12 mouse cellular contexts compared by ENCODE assay signal in the genomic region with DNA sequence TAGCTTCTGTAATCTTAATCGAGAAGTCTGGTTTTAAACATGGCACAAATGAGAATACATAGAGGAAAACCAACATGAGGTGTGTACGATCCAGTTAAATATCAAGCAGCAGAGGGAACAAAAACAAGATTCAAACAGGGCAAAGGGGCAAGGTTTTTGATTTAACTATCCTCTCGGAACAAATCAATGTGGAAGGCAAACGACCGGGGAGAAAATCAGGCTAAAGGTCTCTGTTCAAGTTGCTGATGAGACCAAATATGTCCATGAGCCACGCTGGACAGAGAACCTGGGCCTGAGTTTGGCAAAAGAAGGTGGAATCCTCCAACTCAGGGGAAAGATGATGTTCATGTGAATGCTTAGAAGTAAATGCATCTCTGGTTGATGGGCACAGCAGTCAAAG.
"Had no signal": no experiment of that assay in that cellular context is flagged by ENCODE, and none has a peak within 500 bp of the region (broad histone marks: within the 10 kb centered on the region; RNA-seq: fewer than 3 reads in every experiment).

No protein-coding gene starts in this region.

- H3K36me3 ChIP-seq: hindbrain, embryonic 15.5 days; limb, embryonic 15.5 days; neural tube, embryonic 12.5 days had no signal

- H3K4me1 ChIP-seq: hindbrain, embryonic 15.5 days; limb, embryonic 15.5 days; midbrain, embryonic 10.5 days; neural tube, embryonic 12.5 days had no signal

- H3K4me3 ChIP-seq: hindbrain, embryonic 15.5 days; limb, embryonic 15.5 days; midbrain, embryonic 10.5 days; neural tube, embryonic 12.5 days had no signal

- H3K4me2 ChIP-seq: hindbrain, embryonic 15.5 days; limb, embryonic 15.5 days; lung, embryonic 14.5 days; neural tube, embryonic 12.5 days had no signal

- DNase-seq: layer of hippocampus, postnatal 36 days; lung, embryonic 14.5 days; lung, postnatal 10 days; lung, postnatal 4 days; midbrain, embryonic 14.5 days; thymus, postnatal 14 days had no signal

- H3K9me3 ChIP-seq: hindbrain, embryonic 15.5 days; limb, embryonic 15.5 days; midbrain, embryonic 10.5 days; neural tube, embryonic 12.5 days had no signal

- H3K9ac ChIP-seq: hindbrain, embryonic 15.5 days; limb, embryonic 15.5 days; lung, embryonic 14.5 days; neural tube, embryonic 12.5 days had no signal

- H3K27ac ChIP-seq: hindbrain, embryonic 15.5 days; limb, embryonic 15.5 days; midbrain, embryonic 10.5 days; neural tube, embryonic 12.5 days; stomach, postnatal 0 days had no signal

- H3K27me3 ChIP-seq: hindbrain, embryonic 15.5 days; limb, embryonic 15.5 days; neural tube, embryonic 12.5 days had no signal

- ATAC-seq: intestine, embryonic 16.5 days had no signal
